Mouse (Mus musculus): ENCODE results near the gene Mpp1. TPM values are rescaled to one million over a fixed set of nuclear protein-coding genes. Genes with fewer than 3 reads are reported as not detected.
"Not testable (repeated sequence)": the region's sequence is repeated elsewhere in the genome, so short reads cannot be mapped to it uniquely, and the experiment has no call there.

Gene Mpp1
- total RNA-seq (2022) = 10 to 100 TPM; 37.3 to 40.7 (median 39.5) TPM

DNA sequence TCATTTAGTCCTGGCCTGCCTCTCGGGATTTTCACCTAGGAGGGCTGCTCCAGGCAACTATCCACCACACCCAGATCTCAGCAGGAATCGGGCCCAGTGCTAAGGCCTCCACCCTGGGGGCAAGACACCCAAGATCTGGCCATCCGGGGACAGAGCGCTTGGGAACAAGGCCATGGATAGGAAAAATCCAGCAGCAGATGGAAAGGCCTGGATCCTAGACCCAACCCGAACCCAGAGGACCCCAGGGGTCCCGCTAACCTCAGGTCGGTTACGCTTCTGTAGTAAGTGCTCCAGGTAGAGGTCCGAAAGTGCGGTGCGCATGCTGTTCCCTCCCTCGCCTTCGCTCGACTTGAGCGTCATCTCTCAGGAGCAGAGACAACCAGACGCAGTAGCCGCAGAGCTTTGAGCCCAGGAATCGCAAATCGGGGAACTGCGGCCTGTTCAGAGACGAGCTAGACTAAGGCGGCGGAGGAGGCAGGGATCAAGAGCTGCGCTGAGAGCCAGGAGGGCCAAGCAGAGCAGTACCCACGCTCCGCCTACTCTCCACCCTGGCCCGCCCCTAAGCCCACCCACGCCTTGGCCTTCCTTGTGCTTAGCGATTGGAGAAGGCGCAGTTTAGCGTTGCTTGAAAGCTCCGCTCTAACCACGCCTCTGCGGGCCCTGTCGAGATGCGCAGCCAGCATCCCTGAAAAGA is at the start of gene Mpp1:
Mpp1 (minus strand) TSS at position 550 of the 694 bp plus-strand sequence.
- DNase-seq (ENCODE audit: low spot score in 2 of 2) = peak; percentile 43 to 54

DNA sequence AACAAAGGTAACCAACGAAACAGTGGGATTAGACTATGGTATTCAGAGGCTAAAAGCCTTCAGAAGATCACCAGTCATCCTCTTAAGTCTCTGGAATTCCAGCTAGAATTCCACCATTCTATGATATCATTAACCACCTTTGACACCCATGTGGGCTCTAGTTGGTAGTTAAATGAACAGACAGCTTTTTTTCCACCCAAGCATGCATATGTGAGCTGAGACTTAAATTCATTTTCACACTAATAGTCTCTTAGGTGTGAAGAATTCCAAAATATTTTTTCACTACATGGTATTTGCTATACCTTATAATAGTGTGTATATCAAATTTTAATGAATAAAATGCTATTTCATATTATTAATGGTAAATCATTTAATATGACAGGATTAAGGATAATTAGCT is 32.9 kb upstream of the Mpp1 start, which contains the start of gene Smim9:
Smim9 (minus strand) TSS at position 101 of the 400 bp plus-strand sequence.
- no peak for DNase-seq (ENCODE audit: low spot score in 2 of 2)

DNA sequence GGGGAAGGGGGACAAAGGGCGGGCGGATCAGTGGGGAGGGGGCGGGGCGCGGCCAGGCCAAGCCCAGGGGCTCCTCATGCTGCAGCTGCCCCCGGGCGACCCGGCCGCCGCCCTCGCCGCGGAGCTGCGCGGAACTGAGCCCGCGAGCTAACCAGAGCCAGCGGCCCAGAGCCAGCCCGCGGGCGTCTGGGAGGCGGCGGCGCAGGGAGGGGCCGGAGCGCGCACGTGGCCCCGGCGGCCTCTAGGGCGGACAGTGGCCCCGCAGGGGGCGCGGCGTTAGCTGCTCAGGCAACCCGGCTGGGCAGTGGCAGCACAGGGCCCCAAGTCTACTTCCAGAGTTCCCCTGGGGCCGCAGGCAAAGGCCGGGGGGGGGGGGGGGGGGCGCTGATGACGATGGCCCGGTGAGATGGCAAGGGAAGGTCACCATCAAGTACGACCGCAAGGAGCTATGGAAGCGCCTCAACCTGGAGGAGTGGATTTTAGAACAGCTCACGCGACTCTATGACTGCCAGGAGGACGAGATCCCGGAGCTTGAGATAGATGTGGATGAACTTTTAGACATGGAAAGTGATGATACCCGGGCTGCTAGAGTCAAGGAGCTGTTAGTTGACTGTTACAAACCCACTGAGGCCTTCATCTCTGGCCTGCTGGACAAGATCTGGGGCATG is 24.9 kb upstream of the Mpp1 start:
- no peak for DNase-seq (ENCODE audit: low spot score in 2 of 2)

DNA sequence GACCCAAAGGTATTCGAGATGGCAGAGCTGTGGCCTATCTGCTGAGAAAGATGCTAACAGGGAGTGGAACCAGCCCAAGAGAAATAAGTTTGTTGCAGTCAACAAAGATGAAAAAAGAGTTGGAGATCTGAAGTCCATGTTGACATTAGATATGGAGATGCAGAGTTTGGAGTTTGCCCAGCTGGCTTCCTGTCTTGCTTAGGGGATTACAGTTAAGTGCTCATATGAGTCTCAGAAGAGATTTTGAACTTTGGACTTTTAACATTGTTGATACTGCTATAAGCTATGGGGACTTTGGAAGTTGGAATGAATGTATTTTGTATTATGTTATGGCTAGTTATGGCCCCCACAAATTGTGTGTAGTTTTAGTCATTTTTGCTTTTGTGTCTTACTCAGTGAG is 21.4 kb upstream of the Mpp1 start:
- no peak for DNase-seq (ENCODE audit: low spot score in 2 of 2)

DNA sequence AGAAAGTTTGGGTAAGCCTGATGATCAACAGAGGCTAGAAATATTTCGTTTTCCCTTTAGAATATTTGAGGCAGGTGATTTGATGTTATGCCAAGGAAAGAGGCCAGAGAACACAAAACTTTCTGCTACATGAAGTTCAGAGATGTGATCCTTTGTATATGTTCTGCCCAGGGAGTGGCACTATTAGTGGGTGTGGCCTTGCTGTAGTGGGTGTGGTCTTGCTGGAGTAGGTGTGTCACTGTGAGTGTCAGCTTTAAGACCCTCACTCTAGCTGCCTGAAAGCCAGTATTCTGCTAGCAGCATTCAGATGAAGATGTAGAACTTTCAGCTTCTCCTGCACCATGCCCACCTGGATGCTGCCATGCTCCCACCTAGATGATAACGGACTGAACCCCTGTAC is 19.5 kb upstream of the Mpp1 start:
- DNase-seq (ENCODE audit: low spot score in 2 of 2) = no peak

DNA sequence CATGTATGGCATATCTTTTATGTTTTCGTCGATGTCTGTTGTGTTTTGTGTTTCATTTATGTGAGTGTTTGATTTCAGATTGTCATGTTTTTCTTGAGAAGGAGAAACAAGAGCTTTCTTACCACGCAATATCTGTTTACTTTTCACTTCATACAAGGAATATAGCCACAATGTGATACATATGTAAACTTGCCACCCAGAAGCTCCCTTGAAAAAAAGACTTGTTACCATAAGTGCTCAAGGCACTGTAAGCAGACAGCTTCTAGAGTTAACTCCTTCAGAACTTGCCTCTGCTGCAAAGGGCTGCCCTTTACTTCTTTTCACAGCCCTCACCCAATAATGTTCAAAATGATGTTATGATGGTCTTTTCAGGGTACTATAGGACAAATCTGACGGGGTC is 17.6 kb upstream of the Mpp1 start:
- no peak for DNase-seq (ENCODE audit: low spot score in 2 of 2)

DNA sequence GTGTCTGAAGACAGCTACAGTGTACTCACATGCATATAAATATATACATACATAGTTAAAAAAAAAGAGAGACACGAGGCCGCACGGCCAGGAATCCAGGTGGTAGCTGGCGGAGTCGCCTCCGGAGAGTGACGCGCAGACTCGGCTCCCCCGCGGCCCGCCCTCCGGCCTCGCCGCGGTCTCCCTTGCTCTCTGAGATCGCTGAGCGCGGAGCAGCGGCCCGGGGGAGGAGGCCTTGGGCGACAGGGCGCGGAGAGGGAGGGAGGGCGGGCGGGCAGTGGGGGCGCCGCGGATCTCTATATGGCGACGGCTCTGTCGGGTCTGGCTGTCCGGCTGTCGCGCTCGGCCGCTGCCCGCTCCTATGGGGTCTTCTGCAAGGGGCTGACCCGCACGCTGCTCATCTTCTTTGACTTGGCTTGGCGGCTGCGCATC is 12.3 kb upstream of the Mpp1 start:
- not testable (repeated sequence) for DNase-seq (ENCODE audit: low spot score in 2 of 2)

DNA sequence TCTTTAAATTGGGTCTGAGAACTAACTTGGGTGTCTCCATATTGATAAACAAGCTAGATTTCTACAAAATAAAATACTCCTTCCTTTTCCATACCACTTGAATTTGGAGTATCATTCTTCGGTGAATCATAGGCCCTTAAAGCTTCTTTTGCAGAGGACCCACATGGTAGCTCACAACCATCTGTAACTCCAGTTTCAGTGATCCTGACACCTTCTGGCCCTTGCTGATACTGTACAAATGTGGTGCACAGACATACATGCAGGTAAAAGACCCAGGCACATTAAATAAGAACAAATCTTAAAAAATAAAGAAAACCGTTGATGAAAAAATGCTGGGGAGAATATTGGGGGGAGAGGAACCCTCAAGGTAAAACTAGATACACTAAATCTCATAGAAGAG is 7.4 kb upstream of the Mpp1 start:
- no peak for DNase-seq (ENCODE audit: low spot score in 2 of 2)

DNA sequence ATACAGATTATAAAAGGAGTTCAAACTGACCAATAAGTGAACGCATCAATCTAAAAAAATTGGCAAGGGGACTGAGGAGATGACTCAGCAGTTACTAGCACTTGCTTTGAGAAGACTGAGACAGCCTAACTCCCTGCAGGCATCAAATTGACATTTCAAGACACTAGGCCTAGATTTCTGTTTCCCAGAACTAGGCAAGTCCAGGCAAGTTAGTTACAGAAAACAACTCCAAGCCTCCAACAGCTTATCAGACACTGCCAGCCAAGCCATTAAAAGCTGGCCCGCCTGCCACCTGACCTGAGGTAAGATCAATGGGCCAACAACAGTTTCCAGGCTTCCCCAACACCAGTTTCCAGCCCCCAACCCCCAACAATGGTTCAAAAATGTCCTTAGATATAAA is 6.9 kb upstream of the Mpp1 start:
- DNase-seq (ENCODE audit: low spot score in 2 of 2) = no peak

DNA sequence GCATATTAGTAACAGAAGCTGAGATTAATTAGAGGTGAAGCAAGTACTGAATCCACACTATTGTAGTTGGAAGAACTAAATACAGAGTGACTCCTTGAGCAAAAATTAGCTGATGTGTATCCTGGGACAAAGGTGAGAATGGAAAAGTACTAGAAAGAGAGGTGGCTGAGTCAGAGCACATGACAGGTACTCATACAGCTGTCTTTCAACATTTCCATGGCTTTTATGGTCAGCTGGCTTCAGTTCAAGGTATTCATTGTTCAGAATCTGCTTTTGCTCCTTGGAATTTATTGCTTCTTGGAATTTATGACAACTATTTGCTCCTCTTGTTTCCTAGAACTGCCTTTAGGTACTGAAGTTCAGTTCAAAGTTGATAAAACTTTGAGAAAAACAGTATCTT is 6.1 kb upstream of the Mpp1 start:
- DNase-seq (ENCODE audit: low spot score in 2 of 2) = no peak

DNA sequence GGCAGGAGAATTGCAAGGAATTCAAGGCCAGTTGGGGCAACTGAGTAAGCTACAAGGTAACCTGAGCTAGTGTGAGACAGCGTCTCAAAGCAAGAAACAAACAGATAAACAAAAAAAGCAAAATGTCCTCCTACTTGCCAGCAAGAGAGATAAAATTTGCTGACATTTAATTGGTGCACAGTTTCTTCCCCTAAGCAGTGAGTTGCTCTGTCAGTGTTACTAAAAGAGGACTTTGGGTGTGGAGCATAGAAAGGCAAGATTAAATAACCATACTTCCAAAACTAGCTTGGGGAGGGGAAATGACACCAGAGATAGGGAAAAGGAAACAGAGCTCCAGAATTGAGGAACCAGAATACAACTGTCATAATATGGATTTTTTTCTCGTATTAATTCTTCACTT is 1.3 kb downstream of the Mpp1 start:
- no peak for DNase-seq (ENCODE audit: low spot score in 2 of 2)

DNA sequence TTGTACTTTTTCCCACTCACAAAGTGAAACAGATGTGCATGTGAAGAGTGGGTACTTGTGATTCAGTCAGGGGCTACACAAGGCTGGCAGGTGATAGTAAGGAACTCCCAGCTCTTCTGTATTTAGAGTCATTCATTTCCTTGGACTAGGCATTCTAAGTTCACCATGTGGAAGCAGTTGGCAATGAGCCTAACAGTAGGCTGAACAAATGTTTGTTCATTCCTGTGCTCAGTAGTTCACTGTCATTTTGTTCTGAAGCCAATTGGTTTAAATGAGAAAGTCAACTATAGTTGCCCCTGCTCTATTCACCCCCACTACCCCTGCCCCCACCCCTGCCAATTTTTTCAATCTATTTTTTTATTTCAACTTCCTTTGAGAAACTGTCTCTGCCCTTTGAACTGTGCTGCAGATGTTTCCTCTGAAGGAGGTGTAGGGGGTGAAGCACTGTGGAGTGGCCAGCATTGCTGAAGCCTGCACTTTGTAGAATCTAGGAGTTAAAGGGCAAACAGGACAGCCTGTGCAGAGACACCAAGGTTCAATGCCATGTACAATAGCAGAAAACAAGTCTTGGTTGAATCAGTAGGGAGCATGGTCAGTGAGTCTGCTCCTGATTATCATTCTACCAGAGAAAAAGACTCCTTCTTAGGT is 2.4 kb downstream of the Mpp1 start:
- DNase-seq (ENCODE audit: low spot score in 2 of 2) = no peak

DNA sequence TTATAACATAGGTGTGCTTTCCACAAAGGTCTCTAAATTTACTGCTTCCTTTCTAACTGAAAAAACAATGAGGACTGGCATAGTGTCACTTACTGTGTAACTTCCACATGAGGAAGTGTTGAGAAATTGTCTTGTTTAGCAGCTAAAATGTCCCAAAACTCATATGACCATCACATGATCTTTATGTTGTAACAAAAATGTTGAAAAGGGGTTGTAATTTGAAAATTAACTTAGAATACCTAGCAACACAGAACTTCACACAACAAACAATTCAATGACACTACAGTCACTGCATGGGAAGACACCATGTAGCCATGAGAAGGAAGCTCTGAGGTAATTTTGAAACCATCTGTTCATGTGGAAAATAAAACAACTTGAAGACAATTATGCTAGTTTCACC is 3.9 kb downstream of the Mpp1 start:
- no peak for DNase-seq (ENCODE audit: low spot score in 2 of 2)

DNA sequence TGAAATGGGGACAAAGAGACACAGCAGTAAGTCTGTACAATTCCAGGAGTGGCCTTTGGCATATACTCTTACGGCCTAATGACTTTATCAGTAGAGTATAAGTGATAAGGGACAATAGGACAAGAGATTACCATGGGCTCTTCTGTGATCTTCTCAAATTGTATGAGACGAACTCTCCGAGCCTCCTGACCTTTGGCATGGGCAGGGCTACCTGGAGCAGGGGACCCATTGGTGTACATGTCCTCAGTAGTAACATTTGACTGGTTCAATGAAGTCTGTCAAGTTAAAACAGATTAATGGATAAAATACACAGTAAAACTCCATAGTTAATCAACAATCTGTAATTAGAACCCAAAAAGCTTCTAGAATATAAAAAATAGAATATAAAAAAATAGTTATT is 5.2 kb downstream of the Mpp1 start:
- no peak for DNase-seq (ENCODE audit: low spot score in 2 of 2)

DNA sequence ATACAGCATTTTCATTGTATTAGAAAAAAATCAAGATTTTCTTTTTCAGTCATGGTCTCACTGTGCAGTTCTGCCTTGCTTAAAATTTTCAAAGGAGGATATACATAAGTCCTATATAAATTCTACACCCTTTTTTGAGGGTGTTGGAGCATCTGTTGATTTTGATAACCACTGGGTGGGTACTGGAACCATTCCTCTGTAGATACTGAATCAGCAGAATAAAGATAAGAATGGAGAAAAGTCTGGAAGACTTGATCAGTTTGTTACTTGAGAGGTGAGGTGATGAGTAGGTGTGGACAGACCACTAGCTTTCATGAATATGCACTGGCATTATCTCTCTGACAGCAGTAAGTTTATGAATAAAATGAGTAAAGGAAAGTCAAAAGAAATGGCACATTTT is 15.3 kb downstream of the Mpp1 start:
- no peak for DNase-seq (ENCODE audit: low spot score in 2 of 2)

DNA sequence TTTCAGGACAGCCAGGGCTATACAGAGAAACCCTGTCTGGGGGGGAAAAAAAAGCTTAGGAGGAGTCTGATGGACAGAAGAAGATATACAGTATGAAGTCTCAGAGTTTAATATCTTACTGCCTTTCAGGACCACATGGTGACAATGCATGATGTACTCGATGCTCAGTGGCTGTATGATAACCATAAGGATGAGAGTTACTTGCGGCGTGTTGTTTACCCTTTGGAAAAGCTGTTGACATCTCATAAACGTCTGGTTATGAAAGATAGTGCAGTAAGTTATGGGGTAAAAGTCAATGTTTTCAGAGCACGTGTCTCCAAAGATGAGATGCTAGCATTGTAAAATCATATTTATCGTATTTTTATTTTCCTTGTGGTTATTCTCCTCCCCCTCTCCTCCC is 28.5 kb downstream of the Mpp1 start:
- DNase-seq (ENCODE audit: low spot score in 2 of 2) = no peak

DNA sequence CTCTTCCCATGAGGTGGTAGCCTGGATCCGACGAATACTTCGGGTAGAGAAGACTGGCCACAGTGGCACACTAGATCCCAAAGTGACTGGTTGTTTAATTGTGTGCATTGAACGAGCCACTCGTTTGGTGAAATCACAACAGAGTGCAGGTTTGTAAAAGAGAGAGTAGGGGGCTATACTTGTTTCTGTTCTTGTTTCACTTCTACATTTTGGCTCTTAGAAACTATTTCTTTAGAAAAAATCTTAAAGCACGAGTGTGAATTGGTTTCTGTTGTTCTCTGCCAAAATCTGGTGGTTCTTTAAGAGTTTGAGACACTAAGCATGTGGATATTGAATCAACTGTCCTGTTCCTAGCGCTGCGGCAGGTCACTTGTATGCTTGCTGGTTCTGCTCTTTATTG is 32.0 kb downstream of the Mpp1 start:
- DNase-seq (ENCODE audit: low spot score in 2 of 2) = no peak

DNA sequence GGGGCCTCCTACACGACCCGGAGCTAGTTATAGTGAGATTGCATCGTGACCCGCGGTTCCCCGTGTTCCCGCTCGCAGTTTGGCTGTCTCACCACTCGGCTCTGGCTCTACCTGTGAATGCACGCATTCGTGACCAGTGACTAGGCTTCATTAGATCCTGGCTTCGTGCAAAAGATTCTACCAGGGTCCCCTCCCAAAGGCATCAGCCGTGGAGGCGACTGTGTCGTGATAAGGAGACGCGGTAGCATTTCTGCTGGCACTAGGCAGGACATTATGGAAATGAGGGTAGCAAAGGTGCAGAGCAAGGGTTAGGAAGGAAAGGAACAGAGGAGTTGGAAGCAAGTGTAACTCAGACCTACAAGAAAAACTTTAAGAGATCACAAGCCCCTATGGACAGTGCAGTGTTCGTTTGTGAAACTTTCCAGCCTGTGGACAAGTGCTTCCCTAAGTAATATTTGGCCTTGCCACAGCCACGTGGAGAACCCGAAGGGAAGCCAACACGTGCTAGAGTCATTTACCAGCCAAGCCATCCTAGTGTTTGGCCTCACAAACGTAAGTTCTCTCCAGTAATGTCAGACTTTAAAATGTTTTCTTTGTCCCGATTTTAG is 34.5 kb downstream of the Mpp1 start:
- DNase-seq (ENCODE audit: low spot score in 2 of 2) = no peak

DNA sequence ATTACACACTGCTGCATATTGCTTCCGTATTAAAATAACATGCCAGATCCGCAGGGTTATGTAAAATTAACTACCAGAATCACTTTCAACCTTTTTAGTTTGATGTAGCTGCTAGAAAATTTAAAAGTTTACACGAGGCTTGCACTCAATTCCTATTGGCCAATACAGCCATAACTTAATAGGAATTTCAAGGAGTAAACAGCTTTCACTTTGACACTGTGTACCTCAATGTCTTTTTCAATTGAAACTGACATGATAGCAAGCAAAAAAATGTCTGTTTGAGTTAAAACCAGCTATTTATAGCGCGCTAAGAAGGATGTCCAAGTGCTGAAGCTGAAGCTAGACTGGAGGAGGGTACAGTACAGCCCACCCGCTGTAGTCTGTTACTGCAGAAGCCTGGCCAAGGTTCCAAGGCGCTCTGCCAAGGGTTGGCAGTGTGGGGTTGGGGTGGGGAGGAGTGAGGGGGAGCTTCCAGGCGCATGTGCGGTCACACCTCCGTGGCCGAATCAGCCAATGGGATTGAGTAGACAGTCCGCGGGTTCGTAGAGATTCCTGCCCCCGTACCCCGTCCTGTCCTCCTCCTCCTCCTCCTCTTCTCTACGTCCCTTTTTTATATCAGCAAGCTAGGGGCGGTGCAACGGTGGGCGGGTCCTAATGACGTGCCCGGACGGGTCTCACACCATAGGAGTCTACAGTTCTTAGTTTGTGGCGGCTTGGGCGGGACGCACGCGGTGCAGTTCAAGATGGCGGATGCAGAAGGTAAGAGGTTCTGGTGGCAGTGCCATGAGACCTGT is 35.2 kb downstream of the Mpp1 start, which contains the start of gene Dkc1:
Dkc1 (plus strand) TSS at position 486 of the 794 bp plus-strand sequence.
- peak; percentile 67 to 92 for DNase-seq (ENCODE audit: low spot score in 2 of 2)

DNA sequence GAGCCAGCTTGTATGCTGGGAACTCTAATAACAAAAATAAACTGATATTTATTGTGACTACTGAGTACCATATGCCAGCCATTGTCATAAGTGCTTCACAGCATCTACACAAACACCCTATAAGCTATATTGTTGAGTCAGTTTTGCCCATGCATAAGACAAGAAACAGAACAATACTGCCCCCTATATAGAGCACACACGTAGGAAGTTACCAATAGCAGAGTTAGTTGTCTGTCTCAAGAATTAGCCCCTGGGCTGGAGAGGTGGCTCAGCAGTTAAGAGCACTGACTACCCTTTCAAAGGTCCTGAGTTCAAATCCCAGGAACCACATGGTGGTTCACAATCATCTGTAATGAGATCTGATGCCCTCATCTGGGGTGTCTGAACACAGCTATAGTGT is 45.2 kb downstream of the Mpp1 start:
- no peak for DNase-seq (ENCODE audit: low spot score in 2 of 2)

DNA sequence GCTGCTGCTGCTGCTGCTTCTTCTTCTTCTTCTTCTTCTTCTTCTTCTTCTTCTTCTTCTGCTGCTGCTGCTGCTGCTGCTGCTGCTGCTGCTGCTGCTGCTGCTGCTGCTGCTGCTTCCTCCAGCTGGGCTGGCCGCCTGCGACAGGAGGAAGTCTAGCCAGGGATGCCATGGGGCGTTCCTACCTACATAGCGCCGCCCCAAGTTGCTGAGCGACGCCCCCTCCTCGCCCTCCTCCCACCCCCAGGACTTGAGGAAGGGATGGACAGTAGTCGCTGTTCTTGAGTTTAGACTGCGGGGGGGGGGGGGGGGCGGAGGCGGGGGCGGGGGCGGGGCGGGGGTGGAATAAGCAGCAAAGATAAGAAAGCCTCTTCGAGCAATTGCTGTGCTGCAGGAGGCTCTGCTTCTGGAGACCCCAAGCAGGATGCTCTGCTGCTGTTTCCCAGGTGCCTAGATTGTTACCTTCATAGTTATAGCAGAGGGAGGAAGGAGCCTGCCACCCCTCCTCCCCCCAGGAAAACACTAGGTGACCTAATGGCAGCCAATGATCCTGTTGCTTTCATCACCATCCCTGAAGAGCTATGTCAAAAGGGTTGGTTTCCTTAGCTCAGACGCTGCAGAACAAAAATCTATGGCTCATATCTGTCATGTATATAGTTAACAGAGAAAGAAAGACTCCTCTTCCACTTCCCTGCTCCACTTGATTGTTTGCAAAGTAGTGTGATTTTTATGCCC is 45.9 kb downstream of the Mpp1 start, which contains the start of gene Gab3:
Gab3 (minus strand) TSS at position 685 of the 735 bp plus-strand sequence.
- DNase-seq (ENCODE audit: low spot score in 2 of 2) = peak in 1 of 2 experiments; percentile 22

All from left cerebral cortex, adult 8-10 months (tissue).